Mouse (Mus musculus) lung, postnatal 25 days (tissue): Measurements from ENCODE around the gene Cacna1e.

ENCODE experiments used
- DNase-seq: peaks from one replicate; pipeline ENCODE4 v3.0.0; 2022; ENCODE audit warnings: low spot score

Gene Cacna1e

DNA sequence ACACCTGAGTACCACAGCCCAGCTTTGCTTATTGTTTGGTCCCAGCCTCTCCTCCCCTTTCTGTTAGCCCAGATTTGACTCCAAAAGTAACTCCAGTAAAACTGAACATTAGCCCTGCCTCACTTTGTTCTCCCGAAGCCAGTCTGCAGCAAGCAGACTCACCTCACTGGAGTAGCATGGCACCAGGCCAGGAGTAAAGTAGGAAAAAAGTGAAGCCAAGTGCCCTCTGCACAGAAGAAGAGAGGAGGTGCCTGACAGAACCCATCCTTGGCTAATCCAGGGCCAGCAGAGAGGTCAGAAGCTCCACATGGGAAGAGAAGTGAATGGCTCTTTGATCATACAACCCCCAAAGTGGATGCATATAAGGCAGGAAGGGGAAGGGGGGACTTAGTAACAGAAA lies 100.8 kb downstream of the Cacna1e start:
- DNase-seq: no peak

DNA sequence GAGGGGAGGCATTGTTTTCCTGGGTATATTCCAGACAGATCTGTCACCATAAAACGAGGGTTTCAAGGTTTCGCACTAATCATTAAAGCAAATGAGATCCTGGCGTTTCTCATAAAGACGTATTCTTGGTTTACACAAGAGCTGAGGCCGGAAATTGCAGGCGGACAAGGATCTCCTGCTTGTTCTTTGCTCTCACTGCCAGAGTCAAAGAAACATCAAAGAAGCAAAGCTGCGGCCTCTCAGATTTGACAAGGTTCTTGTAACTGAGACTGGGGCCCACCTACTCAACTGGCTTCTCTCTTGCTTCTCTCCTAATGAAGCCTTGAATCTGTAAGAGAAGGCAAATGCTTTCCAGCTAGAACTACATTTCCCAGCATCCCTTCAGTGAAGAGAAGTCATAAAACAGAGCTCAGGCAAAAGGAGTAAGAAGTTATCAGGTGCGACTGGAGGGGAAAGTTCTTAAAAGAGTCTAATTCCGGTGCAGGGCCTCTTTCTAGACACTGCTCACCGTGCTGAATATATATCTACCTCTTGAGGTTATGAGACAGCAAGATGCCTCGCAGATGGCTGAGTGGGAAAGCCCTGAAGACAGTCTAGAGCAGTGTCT lies 104.3 kb downstream of the Cacna1e start:
- DNase-seq: no peak

DNA sequence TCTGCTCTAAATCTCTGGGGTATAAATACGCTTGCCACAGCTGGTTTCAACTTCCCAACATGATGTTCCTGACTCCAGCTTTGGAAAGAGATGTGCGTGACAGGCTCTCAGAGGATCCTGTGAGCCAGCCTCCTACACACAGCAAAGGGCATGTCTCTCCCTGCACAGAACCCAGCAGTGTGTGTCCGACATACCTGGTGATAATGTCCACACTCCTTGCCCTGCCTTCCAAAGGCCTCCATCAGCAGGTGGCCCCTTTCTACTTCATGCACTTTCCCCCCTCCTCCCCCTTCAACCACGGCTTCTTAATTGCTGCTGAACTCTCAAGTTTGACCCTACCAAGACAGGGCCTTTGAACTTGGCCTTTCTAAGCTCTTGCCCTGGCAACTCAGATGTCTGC lies 108.0 kb downstream of the Cacna1e start:
- DNase-seq: no peak

DNA sequence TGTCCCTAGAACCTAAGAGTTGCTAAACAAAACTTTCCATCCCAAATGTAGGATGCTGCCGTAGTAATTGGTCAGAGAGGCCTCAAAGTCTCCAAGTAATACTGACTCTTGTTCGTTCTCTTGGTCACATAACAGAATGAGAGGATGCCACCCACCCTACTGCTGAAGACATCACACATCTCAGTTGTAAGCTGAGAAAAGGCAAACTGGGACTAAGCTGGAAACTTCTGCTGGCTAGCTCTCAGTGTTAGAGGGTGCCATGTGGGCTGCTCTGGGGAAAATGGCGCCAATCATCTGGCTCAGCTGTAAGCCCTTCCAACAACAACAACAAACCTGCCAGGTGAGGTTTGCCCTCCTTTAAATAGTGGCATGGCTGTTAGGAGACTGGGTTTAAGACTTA lies 109.8 kb downstream of the Cacna1e start:
- no peak for DNase-seq

DNA sequence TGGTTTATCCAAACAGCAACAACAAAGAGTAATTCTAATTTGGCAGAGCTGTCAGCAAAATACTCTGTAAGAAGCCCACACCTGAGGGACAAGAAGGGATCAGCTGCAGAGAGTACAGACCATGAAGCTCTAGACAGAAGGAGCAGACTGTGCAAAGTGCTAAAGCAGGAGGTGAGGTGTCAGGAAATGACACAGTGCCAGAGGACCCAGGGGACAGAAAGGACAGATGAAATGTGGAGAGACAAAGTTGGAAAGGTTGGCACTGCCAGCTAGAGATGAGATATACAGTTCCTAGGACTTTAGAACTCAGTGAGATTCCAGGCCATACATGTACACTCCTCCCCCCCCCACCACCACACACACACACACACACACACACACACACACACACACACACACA lies 113.2 kb downstream of the Cacna1e start:
- no peak for DNase-seq

DNA sequence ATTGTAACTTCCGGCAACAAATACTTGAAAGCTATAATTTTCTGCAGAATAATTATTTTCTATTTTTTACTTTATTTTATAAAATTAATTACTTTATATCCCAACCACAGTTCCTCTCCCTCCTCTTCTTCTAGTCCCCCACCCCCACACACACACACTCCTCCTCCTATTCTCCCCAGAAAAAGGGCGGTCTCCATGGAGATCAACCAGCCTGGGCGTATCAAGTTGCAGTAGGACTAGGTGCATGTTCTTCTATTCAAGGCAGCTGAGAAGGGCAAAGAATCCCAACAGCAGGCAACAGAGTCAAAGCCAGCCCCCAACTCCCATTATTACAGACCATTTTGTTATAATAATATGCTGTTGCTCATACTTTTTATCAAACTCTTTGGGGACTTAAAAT lies 113.8 kb downstream of the Cacna1e start:
- no peak for DNase-seq

DNA sequence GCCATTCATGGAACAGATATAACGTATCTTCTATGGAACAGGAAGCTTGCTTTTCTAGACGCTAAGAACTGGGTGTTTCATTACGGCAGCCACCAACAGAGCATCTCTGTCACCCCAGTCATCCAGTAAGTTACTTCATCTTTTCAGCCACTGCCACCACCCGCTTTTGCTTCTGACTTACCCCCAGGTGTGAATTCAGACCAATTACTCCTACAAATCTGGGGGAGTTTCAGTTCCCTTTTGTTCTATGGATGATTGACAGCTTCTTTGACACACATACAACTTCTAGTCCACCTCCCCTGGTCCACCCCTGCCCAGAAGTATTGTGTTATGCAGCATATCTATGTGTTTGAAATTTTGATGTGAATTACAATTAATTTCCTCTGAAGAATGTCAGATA lies 121.2 kb downstream of the Cacna1e start:
- DNase-seq: no peak

DNA sequence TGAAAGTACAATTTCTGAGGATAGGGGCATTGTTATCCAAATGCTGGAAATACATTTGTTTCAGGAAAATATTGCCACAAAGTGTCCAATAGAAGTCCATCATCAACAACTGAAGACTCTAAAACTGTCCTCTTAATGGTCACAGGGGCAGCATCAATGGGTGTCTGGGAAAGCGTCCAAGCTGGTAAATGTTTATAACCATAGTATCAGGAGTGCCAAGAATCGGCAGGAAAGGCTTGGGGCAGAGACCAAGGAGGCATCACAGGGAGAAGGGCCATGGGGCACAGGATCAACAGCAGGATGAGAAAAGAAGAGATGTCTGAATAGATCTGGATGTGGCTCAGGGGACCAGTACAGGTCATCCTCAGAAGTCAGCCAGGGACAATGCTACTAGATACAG lies 132.2 kb downstream of the Cacna1e start:
- DNase-seq: no peak

DNA sequence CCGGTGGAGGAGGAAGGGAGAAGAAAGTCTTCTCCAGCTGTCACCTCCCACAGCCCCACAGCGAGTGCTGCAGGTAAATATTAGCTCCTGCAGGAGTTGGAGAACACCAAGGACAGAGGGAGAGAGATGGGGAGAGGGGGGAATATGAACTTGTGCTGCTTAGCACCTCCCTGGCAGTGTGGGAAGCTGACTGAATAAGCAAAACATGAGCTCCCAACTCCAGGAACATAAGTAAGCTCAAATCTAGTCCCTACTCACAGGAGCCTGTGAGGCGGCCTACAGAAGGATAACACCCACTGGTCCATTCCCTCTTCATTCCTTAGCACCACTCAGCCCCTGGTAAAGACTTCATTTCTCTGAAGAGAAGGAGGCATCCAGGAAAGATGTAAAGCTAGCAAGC lies 135.8 kb downstream of the Cacna1e start:
- DNase-seq: no peak

DNA sequence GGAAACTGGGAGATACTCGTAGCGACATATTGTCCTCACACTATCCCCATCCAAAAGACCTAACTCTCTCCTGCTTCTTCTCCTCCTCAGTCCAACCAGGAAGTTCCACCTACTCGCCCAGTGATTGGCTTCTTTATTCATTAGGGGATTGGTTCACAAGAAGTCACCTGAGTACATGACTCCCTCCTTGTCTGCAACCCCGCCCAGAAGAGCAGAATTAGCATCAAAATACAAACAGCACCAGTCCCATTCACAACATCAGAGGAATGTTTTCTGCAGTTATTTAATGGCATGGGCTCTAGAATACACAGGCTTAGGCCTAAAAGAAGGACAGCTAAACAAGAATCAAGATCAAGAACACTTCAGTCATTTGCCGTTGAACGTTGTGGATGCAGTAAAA lies 139.1 kb downstream of the Cacna1e start:
- no peak for DNase-seq

DNA sequence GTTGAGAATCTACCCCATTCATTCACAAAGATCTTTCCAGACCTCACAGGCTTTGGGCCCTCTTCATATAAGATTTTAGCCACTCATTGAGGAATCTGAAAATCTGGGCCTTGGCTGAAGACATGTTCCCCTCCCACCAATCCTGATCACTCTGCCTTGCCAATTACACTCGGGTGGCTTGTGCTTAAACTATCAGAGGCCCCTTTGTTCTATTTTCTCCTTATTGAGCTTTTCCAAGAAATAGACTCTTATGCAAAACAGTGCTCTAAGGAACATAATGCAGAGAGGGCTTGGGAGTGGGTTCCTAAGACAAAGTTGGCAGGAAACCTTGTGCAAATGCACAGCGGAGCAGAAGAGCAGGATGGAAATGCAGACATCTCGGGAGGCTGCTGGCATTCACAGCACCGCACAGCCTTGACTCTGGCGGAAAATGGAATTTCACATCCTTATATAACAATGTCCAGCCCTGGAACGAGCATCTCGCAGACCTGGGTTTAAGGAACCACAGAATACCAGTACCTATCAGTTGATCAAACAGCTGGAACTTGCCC lies 153.8 kb downstream of the Cacna1e start:
- DNase-seq: no peak

DNA sequence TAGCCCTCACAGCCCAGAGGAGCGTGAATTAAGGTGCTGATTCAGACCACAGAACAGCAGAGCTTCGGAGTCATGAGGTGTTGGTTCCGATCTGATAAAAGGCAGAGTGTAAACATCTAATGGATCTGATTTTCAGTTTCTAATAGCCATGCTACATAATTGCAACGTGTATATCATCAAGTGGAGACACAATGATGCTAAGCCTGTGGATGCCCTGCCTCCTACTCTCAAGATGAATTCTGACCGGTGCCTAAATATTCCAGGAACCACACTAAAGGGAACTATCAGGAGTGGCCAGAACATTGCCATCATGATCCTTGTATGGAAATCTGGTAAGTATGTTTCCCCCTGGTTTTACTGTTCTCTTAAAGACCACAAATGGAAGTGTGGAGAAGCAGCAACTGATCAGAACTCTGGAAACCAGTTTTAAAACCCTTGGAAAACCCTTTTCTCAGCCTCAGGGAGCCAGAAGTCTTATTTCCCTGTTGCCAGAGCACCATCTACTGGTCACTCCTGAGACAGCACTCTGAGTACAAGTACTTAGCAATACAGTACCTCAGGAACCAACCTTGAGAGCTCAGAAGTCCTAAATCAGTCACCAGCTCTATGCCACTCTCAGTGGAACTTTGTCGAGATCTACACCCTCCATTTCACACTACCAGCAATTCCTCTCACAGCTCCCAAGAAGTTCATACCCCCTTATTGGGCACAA lies 154.9 kb downstream of the Cacna1e start:
- DNase-seq: peak; percentile 41

DNA sequence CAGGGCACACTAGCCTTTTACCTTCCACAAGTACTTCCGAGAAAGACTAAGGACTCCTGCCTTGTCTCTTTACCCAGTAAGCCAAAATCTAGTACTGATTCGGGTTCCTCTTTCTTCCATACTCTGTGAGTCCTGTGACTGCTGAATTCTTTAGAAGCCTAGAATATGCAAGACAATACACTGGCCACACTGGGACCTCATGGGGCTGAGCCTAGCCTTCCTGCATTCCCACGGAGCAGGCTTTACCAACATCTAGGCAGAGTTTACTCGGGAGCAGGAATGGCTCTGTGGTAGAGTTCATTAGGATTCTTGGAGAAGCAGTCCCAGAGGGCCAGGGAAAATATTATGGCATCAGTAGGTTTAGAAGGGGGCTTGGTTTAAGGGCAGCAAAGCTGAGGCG lies 155.6 kb downstream of the Cacna1e start:
- no peak for DNase-seq

DNA sequence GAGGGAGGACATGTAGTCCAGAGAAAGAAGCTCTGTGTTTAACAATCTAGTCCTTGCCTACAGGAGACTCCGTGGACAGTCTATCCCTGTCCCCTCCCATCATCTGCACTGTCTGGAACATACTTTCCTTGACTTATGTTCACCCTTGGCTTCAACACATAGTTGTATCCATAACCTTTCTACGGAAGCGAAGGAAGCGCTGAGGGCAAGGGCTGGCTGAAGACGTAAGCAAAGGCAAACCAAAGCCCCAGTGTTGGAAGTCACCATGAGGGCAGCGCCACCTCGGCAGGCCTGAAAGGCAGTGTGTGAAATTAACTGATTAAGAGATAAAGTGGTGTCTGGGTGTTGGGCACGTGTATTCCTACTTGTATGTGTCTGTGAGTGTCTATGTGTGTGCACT lies 156.6 kb downstream of the Cacna1e start:
- DNase-seq: no peak

DNA sequence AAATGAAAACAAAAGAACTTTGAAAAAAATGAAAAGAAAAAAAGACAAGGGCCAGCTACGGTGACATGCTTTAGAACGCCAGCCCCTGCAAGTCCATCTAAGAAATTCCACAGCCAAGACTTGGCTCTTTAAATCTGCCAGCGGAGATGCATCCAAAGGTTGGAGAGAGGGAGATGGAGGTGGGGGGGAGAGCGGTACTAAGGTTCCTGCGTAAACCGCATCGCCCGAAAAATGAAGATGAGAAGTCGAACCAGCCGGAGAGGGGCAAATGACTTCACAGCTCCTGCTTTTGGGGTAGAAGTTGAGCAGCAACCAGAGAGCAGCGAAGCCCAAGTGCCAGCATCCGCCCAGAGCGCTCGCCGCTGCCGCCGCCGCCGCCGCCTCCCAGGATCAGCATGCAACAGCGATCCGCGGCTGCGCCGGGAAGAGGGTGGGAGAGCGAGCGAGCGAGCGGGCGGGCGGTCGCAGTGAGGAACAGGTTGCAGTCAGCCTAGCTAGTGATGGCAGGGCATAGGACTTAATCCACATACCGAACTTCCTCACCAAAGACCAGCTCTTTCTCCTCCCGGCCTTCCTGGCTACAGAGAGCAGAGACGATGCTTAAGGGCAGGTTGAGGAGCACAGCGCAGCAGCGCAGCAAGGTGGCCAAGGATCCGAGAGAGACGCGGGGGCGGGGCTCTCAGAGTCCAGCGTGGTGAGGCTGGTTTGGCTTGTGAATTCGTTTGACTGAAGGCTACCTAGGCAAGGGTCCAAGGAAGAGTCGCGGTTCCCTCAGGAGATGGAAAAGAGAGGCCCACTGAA lies 157.7 kb downstream of the Cacna1e start:
- no peak for DNase-seq

DNA sequence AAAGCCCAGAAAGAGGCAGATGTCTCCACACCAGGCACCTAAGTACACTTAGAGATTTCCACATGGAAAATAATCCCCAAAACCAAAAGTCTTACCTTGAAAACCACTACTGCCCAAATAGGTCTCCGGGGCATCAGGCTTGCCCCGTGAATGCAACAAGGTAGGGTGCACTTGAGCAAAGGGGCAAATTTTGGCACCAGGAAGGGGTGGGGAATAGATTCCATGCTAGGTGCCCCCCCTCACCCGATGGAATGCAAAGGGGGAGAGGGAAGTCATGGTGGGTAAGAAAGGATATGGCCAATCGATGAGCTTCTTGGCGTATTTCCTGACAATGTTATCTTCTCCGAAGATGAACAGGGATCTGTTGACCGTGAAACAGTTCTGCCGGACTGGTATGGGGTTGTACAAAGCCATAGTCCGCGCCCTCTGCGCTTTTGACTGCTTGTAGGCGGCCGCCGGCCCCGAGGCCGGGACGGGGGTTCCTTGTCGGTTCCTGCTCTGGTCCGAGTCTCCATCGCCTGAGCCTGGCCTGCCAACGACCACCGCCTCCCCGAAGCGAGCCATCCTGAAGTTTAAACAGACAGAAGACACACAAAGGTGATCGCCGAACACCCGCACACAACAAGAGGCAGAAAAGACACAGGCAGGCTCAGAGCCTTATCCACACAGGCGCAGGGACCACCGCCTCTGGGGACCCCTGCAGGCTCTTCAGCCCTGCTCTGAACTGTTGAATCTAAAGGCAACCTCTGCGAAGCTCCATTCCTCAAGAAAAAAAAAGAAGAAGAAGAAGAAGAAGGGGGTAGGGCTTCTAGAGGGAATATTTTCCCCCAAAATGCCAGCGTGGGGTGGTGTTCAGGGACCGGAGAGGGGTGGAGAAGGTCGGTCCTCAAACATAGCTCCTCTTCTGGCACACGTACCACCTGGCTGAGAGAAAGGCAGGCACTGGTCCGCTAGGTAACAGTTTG lies 158.7 kb downstream of the Cacna1e start:
- no peak for DNase-seq

DNA sequence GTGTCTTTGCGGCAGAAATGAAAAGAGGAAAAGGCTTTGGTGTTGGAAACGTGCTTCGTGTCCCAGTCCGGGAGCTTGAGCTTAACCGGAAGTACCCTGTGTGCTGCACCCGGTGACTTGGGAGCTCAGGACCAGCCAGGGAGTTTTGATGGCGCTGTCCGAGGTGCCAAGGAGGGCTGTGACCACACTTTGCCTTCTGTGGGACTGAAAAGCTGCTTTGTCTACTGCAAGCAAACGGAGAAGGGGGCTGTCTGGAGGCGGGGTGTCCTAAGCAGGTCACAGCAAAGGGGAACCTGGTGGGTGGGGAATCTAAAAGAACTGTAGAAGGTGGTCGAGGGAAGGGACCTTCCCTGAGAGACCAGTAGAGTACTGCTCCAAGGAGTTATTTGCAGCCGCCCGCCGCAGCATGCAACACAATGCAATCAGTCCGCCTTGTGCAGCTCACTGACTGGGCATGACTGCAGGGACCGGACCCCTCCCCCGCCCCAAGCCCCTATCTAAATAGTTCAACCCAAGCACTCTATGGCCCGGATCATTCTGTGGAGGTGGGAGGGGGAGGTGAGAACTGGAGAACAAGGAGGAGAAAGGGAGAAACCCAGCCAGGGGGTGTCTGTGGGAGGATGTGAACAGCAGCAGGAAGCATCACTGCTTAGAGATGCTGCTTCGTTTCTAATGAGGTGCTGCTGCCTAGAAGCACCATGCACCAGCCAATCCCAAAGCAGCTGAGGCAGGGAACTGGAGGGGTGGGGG lies 160.6 kb downstream of the Cacna1e start:
- no peak for DNase-seq

DNA sequence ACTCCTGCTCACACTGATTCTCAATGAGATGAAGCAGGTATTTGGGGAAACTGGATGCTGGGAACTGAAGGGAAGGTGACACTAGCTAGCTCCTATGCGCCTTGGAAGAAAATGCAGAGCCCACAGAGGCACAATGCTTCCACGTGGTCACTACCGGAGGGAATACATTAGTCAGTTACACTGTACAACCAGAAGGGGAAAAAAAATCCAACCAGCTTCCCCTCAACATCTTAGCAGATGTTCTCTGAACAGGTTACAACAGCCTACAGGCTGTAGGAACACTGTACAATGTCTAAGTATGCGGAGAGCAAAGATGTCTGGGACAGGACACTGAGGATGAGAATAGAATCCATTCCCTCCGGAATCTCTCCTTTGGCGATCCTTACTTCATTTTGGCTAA lies 161.2 kb downstream of the Cacna1e start:
- DNase-seq: no peak

DNA sequence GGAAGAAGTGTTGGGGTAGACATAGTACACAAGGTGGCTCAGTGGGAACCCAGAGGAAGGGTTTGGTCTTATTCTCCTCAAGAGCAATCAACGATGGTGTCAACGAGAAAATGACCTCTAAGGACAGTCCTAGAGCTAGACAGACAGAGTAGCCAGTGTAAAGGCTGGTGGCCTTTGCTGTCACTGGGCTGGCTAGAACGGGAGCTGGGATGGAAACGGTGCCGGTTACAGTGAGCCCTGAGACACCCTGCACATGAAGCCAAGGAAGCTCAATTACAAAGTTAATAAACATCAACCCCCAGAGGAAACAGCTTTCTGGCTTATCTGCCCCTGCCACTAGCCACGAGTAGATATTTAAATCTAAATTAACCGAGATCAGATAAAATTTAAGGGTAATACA lies 168.7 kb downstream of the Cacna1e start:
- no peak for DNase-seq

DNA sequence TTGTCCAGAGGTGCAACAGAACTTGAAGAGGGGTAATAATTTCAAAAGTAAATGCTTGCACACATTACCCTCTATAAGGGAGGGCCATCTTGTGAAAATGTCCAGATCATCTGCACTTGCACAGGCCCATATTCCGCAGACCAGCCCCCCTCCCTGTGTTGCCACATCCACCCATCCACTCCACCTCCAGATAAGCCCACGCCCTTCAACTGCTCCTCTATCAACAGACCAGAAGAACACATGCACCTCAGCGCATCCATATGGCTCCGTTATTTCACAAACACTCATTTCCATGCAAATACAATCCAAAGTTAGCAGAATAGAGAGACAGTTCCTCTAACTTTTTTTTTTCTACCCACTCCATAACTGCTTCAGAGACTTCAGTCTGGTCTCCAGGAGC lies 171.6 kb downstream of the Cacna1e start:
- no peak for DNase-seq
